Mouse (Mus musculus) testis, adult 2 months (tissue): ENCODE results near the gene Rab11fip4.

Experiments
- CTCF ChIP-seq: fragments of 200-500 bp; IDR thresholded peaks from 2 replicates; pipeline ENCODE4 v1.5.1; 2012; ENCODE audit warnings: low read depth, mild to moderate bottlenecking, inconsistent platforms, low read length, moderate library complexity; ENCODE audit not compliant: control insufficient read depth, insufficient read depth, insufficient replicate concordance
- POLR2A ChIP-seq: fragments of 200-500 bp; IDR thresholded peaks from 2 replicates; pipeline ENCODE4 v1.6.1; 2012; ENCODE audit warnings: low read depth, mild to moderate bottlenecking, inconsistent platforms, low read length, moderate library complexity; ENCODE audit not compliant: control insufficient read depth

- TF ChIP-seq CTCF (no peak), POLR2A (no peak)
Observed at GRCm38 (mm10) chr11:79644717-79645191, 53.7 kb downstream of the Rab11fip4 start.
